Mouse (Mus musculus) liver, embryonic 16.5 days (tissue): Measurements from ENCODE around the gene Nr1h3. TPM values are rescaled to one million over a fixed set of nuclear protein-coding genes. Genes with fewer than 3 reads are reported as not detected.

Experiments
- ATAC-seq: fragments of 200-750 bp; cut with Nextera tagmentation; 2 replicates; pipeline ENCODE4 v1.8.0; 2017; ENCODE audit warnings: low read depth, mild to moderate bottlenecking, moderate number of reproducible peaks, moderate library complexity
- H3K27ac ChIP-seq: fragments of 300-500 bp; sonication (generic); 2 replicates; pipeline ENCODE4 v1.5.1; 2014; ENCODE audit warnings: mild to moderate bottlenecking, low read length
- H3K27me3 ChIP-seq: fragments of 300-500 bp; sonication (generic); 2 replicates; pipeline ENCODE4 v1.6.1; 2014; ENCODE audit warnings: low read depth, low read length, mixed read lengths; ENCODE audit not compliant: control insufficient read depth, insufficient read depth
- H3K36me3 ChIP-seq: fragments of 300-500 bp; sonication (generic); 2 replicates; pipeline ENCODE4 v1.6.1; 2014; ENCODE audit warnings: mild to moderate bottlenecking; ENCODE audit not compliant: control insufficient read depth, insufficient read depth
- H3K4me1 ChIP-seq: fragments of 300-500 bp; sonication (generic); 2 replicates; pipeline ENCODE4 v1.6.1; 2014; ENCODE audit warnings: low read depth, low read length, mixed read lengths; ENCODE audit not compliant: control insufficient read depth
- H3K4me2 ChIP-seq: fragments of 300-500 bp; sonication (generic); 2 replicates; pipeline ENCODE4 v1.6.1; 2014; ENCODE audit warnings: low read depth, low read length, mixed read lengths
- H3K4me3 ChIP-seq: fragments of 300-500 bp; sonication (generic); 2 replicates; pipeline ENCODE4 v1.5.1; 2014; ENCODE audit warnings: low read depth, mild to moderate bottlenecking, low read length
- H3K9ac ChIP-seq: fragments of 300-500 bp; sonication (generic); 2 replicates; pipeline ENCODE4 v1.6.1; 2014; ENCODE audit warnings: low read depth, low read length
- H3K9me3 ChIP-seq: fragments of 300-500 bp; sonication (generic); replicated peaks from 2 replicates; pipeline ENCODE4 v1.6.1; 2016; ENCODE audit warnings: low read length; ENCODE audit not compliant: control insufficient read depth
- WGBS: fragments of 180-500 bp; shearing (Covaris S2); extraction: QIAGEN DNeasy Blood & Tissue Kit; methylation state at CpG from one replicate; pipeline ENCODE4 v1.1.7; 2014; ENCODE audit not compliant: insufficient replicate concordance; 5-methylcytosine and 5-hydroxymethylcytosine counted together
- polyA plus RNA-seq: library from polyadenylated mRNA; unstranded; fragments of >200 nt; fragmentation: Nextera tagmentation; extraction: Ambion mirVana; gene quantifications from 2 replicates; pipeline ENCODE4 v1.2.1, GENCODE M21; 2015

The Nr1h3 gene
- polyA plus RNA-seq, 1 experiment from 2014 or later, result 20.8 TPM

- peak overlapping the region; percentile 64 for H3K27ac ChIP-seq
- peak overlapping the region; percentile 53 for H3K4me2 ChIP-seq
These were observed 7.9 kb downstream of the Nr1h3 start for GRCm38 (mm10) chr2:91194624-91195332.

GRCm38 (mm10) chr2:91190501-91190900, 12.1 kb downstream of the Nr1h3 start:
- Histone ChIP-seq H3K4me1 (peaks cover 3% of the 10 kb centered on the region), H3K36me3 (no peaks in the 10 kb centered on the region), H3K27me3 (peaks cover 6% of the 10 kb centered on the region), H3K27ac (no peak overlapping the region), H3K4me2 (no peak overlapping the region), H3K9me3 (no peaks in the 10 kb centered on the region), H3K9ac (no peak overlapping the region), H3K4me3 (no peak overlapping the region)
- WGBS, result 79% methylated on average over 16 of the region's 16 CpGs
- ATAC-seq, result no peak

More at GRCm38 (mm10) chr2:91194624-91195332, 7.9 kb downstream of the Nr1h3 start:
- Histone ChIP-seq H3K27me3 (peaks cover 6% of the 10 kb centered on the region), H3K4me3 (peak overlapping the region; percentile 56), H3K9me3 (no peaks in the 10 kb centered on the region), H3K9ac (peak overlapping the region; percentile 50), H3K36me3 (no peaks in the 10 kb centered on the region), H3K4me1 (peaks cover 3% of the 10 kb centered on the region; the same call in 1 of the 2 replicates)
- ATAC-seq, result peak; percentile 83
- WGBS, result 2% methylated on average over 27 of the region's 27 CpGs

GRCm38 (mm10) chr2:91187431-91187830, 15.2 kb downstream of the Nr1h3 start:
- Histone ChIP-seq H3K9ac (no peak overlapping the region), H3K4me2 (no peak overlapping the region), H3K27me3 (no peaks in the 10 kb centered on the region), H3K9me3 (no peaks in the 10 kb centered on the region), H3K27ac (no peak overlapping the region), H3K4me3 (no peak overlapping the region), H3K4me1 (peaks cover 7% of the 10 kb centered on the region), H3K36me3 (no peaks in the 10 kb centered on the region)
- 49% methylated on average over 4 of the region's 4 CpGs for WGBS
- no peak for ATAC-seq

GRCm38 (mm10) chr2:91186208-91186607, 16.4 kb downstream of the Nr1h3 start:
- H3K9me3 ChIP-seq, result no peaks in the 10 kb centered on the region
- H3K27ac ChIP-seq, result no peak overlapping the region
- no peak overlapping the region for H3K4me3 ChIP-seq
- H3K36me3 ChIP-seq, result no peaks in the 10 kb centered on the region
- peaks cover 13% of the 10 kb centered on the region for H3K4me1 ChIP-seq
- H3K4me2 ChIP-seq, result no peak overlapping the region
- 23% methylated on average over 1 of the region's 1 CpGs for WGBS
- H3K27me3 ChIP-seq, result no peaks in the 10 kb centered on the region
- no peak for ATAC-seq
- no peak overlapping the region for H3K9ac ChIP-seq

GRCm38 (mm10) chr2:91183711-91184405, 18.8 kb downstream of the Nr1h3 start, which contains the start of gene Madd:
Madd (minus strand) TSS chr2:91183837.
- Histone ChIP-seq H3K9me3 (no peaks in the 10 kb centered on the region), H3K4me2 (peak within 1 kb of the TSS; percentile 99), H3K9ac (peak within 1 kb of the TSS; percentile 84), H3K27me3 (no peaks in the 10 kb centered on the region), H3K27ac (peak within 1 kb of the TSS; percentile 87), H3K4me1 (peaks cover 13% of the 10 kb centered on the region), H3K36me3 (no peaks in the 10 kb centered on the region), H3K4me3 (peak within 1 kb of the TSS; percentile 95)
- peak; percentile 7 for ATAC-seq
- 26% methylated on average over 15 of the region's 15 CpGs for WGBS

- Histone ChIP-seq H3K27ac (peak overlapping the region; percentile 87), H3K4me1 (peaks cover 13% of the 10 kb centered on the region), H3K9ac (peak overlapping the region; percentile 84), H3K27me3 (no peaks in the 10 kb centered on the region), H3K4me3 (peak overlapping the region; percentile 95), H3K4me2 (peak overlapping the region; percentile 99), H3K36me3 (no peaks in the 10 kb centered on the region), H3K9me3 (no peaks in the 10 kb centered on the region)
- WGBS, result 1% methylated on average over 9 of the region's 9 CpGs
- peak; percentile 94 for ATAC-seq
These were observed 19.5 kb downstream of the Nr1h3 start for GRCm38 (mm10) chr2:91183148-91183513.

- Histone ChIP-seq H3K4me3 (peak overlapping the region; percentile 95), H3K36me3 (peaks cover 3% of the 10 kb centered on the region), H3K9me3 (no peaks in the 10 kb centered on the region), H3K9ac (peak overlapping the region; percentile 84), H3K27me3 (no peaks in the 10 kb centered on the region), H3K4me2 (peak overlapping the region; percentile 99), H3K27ac (peak overlapping the region; percentile 55), H3K4me1 (peaks cover 13% of the 10 kb centered on the region)
- peak; percentile 89 for ATAC-seq
- under 1% methylated on average over 80 of the region's 81 CpGs for WGBS
These were observed 20.1 kb downstream of the Nr1h3 start for GRCm38 (mm10) chr2:91182405-91183147.

GRCm38 (mm10) chr2:91182016-91182404, 20.6 kb downstream of the Nr1h3 start:
- ATAC-seq, result no peak
- peaks cover 3% of the 10 kb centered on the region for H3K36me3 ChIP-seq
- peaks cover 13% of the 10 kb centered on the region for H3K4me1 ChIP-seq
- no peaks in the 10 kb centered on the region for H3K27me3 ChIP-seq
- H3K9me3 ChIP-seq, result no peaks in the 10 kb centered on the region
- no peak overlapping the region for H3K27ac ChIP-seq
- H3K4me2 ChIP-seq, result peak overlapping the region; percentile 99
- WGBS, result 3% methylated on average over 8 of the region's 8 CpGs
- peak overlapping the region; percentile 95 for H3K4me3 ChIP-seq
- H3K9ac ChIP-seq, result peak overlapping the region; percentile 23; the same call in 1 of the 2 replicates
